Mouse (Mus musculus): ENCODE results near the gene Trappc13.

- TF ChIP-seq POLR2A (IDR thresholded peaks at IDR 0.05; ENCODE audit: low read depth, low read length) (no peak), CTCF (conservative IDR thresholded peaks at IDR 0.05; ENCODE audit: insufficient read depth, insufficient read length, low read depth, low read length) (no peak)
Observed at GRCm38 (mm10) chr13:104155686-104156085, 22.6 kb downstream of the Trappc13 start.

Measured in kidney, adult 2 months (tissue).